Mouse (Mus musculus) CH12.LX (cell line): ENCODE measurements around the gene Psmb9.

Source experiments
- CTCF ChIP-seq, 2 experiments: IDR thresholded peaks in 1 of 2; conservative IDR thresholded peaks in 1 of 2; 2 replicates each; pipeline ENCODE4 v1.5.1; 2011 to 2012; ENCODE audit warnings: low read depth in 2 of 2, low read length in 2 of 2, improper control_type of control experiment in 1 of 2, inconsistent platforms in 1 of 2, mild to moderate bottlenecking in 1 of 2, moderate library complexity in 1 of 2
- JUND ChIP-seq: conservative IDR thresholded peaks from 2 replicates; pipeline ENCODE4 v1.6.1; 2011; ENCODE audit warnings: low read depth, low read length, improper control_type of control experiment
- MAX ChIP-seq: IDR thresholded peaks from 2 replicates; pipeline ENCODE4 v1.6.1; 2011; ENCODE audit warnings: low read length, improper control_type of control experiment
- NRF1 ChIP-seq: IDR thresholded peaks from 2 replicates; pipeline ENCODE4 v1.6.1; 2014; ENCODE audit warnings: low read depth, mild to moderate bottlenecking, inconsistent platforms, low read length, improper control_type of control experiment, moderate library complexity
- PAX5 ChIP-seq: IDR thresholded peaks from 2 replicates; pipeline ENCODE4 v1.6.1; 2012; ENCODE audit warnings: low read length, inconsistent platforms, mixed read lengths
- POLR2A ChIP-seq: IDR thresholded peaks from 2 replicates; pipeline ENCODE4 v1.6.1; 2011; ENCODE audit warnings: low read depth, mild to moderate bottlenecking, improper control_type of control experiment, low read length
- RCOR1 ChIP-seq: conservative IDR thresholded peaks from 2 replicates; pipeline ENCODE4 v1.6.1; 2012; ENCODE audit warnings: low read depth, mild to moderate bottlenecking, inconsistent platforms, low read length, improper control_type of control experiment
- TBP ChIP-seq: conservative IDR thresholded peaks from 2 replicates; pipeline ENCODE4 v1.6.1; 2011; ENCODE audit warnings: low read depth, low read length, improper control_type of control experiment
- ZNF384 ChIP-seq: IDR thresholded peaks from 2 replicates; pipeline ENCODE4 v1.6.1; 2012; ENCODE audit warnings: low read depth, low read length, improper control_type of control experiment, inconsistent platforms

DNA sequence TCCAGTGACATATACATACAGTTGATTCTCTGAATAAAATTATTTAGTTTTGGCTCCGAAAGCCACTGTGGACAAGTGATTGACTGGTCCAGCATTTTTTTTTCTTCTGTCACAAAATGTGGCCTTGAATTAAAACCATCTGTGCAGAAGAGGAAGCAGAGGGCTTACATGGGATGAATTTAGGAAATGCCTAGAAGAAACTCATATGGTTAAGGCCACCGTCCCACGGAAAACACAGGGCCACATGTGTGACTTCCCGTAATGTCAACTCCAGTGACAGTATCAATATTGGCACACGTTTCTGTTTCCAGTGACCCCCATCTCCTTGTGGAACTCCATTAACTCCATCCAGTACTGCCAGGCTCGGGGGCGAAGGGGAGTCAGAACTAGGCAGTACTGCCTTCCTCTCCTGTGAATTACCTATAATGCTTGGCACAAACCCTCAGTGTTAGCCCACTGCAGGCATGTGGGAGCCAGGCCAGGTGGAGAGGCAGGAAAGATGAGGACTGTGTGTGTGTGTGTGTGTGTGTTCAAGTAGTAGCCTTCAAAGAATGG lies 45.0 kb downstream of the Psmb9 start:
- TF ChIP-seq TBP: no peak
- no peak for TF ChIP-seq MAX
- TF ChIP-seq PAX5: no peak
- no peak for TF ChIP-seq NRF1
- no peak for TF ChIP-seq JUND
- peak; percentile 40 for TF ChIP-seq ZNF384
- no peak for TF ChIP-seq RCOR1
- no peak for TF ChIP-seq CTCF (conservative IDR thresholded peaks at IDR 0.05 in 1 of 2, IDR thresholded peaks at IDR 0.05 in 1 of 2; ENCODE audit: low read depth in 2 of 2, low read length in 2 of 2)
- TF ChIP-seq POLR2A: no peak
